Mouse (Mus musculus) kidney, embryonic 14.5 days (tissue): ENCODE measurements at regions not wholly inside any gene's neighbourhood (a gene's known extent, or its start where the extent isn't known, plus 50 kb on each side); places are given as distances from the start of the nearest gene placed in this dataset.

ENCODE experiments used
- ATAC-seq: fragments of 200-750 bp; cut with Nextera tagmentation; 2 replicates; pipeline ENCODE4 v1.8.0; 2017; ENCODE audit warnings: moderate number of reproducible peaks, mild to moderate bottlenecking, moderate TSS enrichment, moderate library complexity; ENCODE audit not compliant: low FRiP score, low TSS enrichment
- H3K27ac ChIP-seq: fragments of 300-500 bp; sonication (generic); 2 replicates; pipeline ENCODE4 v1.5.1; 2014; ENCODE audit warnings: low read depth, mild to moderate bottlenecking, low read length, moderate library complexity, mixed read lengths
- H3K27me3 ChIP-seq: fragments of 300-500 bp; sonication (generic); 2 replicates; pipeline ENCODE4 v1.6.1; 2014; ENCODE audit warnings: mild to moderate bottlenecking, low read length; ENCODE audit not compliant: control insufficient read depth, insufficient read depth
- H3K36me3 ChIP-seq: fragments of 300-500 bp; sonication (generic); 2 replicates; pipeline ENCODE4 v1.6.1; 2014; ENCODE audit warnings: low read length, mixed read lengths; ENCODE audit not compliant: control insufficient read depth, insufficient read depth
- H3K4me1 ChIP-seq: fragments of 300-500 bp; sonication (generic); 2 replicates; pipeline ENCODE4 v1.6.1; 2014; ENCODE audit warnings: low read length, mixed read lengths; ENCODE audit not compliant: control insufficient read depth, insufficient read depth
- H3K4me2 ChIP-seq: fragments of 300-500 bp; sonication (generic); replicated peaks from 2 replicates; pipeline ENCODE4 v1.6.1; 2014; ENCODE audit warnings: low read depth, mild to moderate bottlenecking, low read length
- H3K4me3 ChIP-seq: fragments of 300-500 bp; sonication (generic); 2 replicates; pipeline ENCODE4 v1.5.1; 2014; ENCODE audit warnings: mild to moderate bottlenecking, low read length
- H3K9ac ChIP-seq: fragments of 300-500 bp; sonication (generic); 2 replicates; pipeline ENCODE4 v1.6.1; 2014; ENCODE audit warnings: low read depth, mild to moderate bottlenecking, low read length, moderate library complexity
- H3K9me3 ChIP-seq: fragments of 300-500 bp; sonication (generic); 2 replicates; pipeline ENCODE4 v1.6.1; 2016; ENCODE audit warnings: low read length; ENCODE audit not compliant: control insufficient read depth
- WGBS: fragments of 180-500 bp; shearing (Covaris S2); extraction: QIAGEN DNeasy Blood & Tissue Kit; methylation state at CpG from one replicate; pipeline ENCODE4 v1.1.7; 2014; 5-methylcytosine and 5-hydroxymethylcytosine counted together

DNA sequence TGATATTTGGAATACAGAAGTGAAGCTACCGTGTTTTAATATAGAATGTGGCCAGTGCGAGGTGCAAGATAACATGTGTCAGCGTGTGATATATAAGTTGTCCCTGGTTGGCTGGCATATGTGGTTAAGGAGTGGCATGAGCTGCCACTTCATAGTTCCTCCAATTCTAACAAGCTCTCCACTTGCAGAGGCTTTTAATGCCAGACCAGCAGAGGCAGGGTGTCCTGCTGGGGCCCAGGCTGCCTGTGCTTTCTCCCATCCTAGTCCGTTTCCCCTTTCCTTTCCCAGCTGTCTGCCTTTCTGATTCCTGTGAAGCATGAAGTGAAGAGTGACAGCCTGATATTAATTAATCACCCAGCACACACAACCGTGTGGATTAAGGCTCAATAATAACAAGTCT is 73.7 kb upstream of the Bcl6 start:
- WGBS, result 61% methylated on average over 5 of the region's 5 CpGs
- H3K4me1 ChIP-seq, result 0 out of 2 replicates have a peak, but pooled peaks cover 4% of the 10 kb centered on the region
- H3K36me3 ChIP-seq, result no peaks in the 10 kb centered on the region
- no peak overlapping the region for H3K4me3 ChIP-seq
- no peak for ATAC-seq
- H3K9me3 ChIP-seq, result no peaks in the 10 kb centered on the region
- no peak overlapping the region for H3K9ac ChIP-seq
- H3K27ac ChIP-seq, result no peak overlapping the region
- no peak overlapping the region for H3K4me2 ChIP-seq
- no peaks in the 10 kb centered on the region for H3K27me3 ChIP-seq

DNA sequence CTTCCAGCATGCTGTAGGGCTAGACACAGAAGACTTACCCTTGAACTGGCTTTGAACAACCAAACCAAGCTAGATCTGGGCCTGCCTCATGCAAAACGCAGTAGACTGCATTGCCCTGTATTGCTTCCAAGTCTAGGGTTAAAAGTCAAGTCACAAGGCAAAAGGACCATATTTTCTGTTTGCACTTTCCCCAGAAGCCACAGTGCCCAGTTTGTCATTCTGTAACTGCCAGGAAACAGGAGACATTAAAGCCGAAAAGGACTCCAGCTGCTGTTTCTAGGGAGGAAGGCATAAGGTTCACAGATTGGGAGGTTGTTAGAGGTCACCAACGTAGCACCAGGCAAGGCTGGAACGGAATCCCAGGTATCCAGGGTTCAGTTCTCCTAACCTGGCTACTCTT is 72.8 kb upstream of the Bcl6 start:
- Histone ChIP-seq H3K9me3 (no peaks in the 10 kb centered on the region), H3K27ac (no peak overlapping the region), H3K9ac (no peak overlapping the region), H3K4me1 (peaks cover 11% of the 10 kb centered on the region; the same call in 1 of the 2 replicates), H3K36me3 (no peaks in the 10 kb centered on the region), H3K4me3 (no peak overlapping the region), H3K27me3 (no peaks in the 10 kb centered on the region), H3K4me2 (no peak overlapping the region)
- ATAC-seq, result no peak
- 19% methylated on average over 4 of the region's 4 CpGs for WGBS

DNA sequence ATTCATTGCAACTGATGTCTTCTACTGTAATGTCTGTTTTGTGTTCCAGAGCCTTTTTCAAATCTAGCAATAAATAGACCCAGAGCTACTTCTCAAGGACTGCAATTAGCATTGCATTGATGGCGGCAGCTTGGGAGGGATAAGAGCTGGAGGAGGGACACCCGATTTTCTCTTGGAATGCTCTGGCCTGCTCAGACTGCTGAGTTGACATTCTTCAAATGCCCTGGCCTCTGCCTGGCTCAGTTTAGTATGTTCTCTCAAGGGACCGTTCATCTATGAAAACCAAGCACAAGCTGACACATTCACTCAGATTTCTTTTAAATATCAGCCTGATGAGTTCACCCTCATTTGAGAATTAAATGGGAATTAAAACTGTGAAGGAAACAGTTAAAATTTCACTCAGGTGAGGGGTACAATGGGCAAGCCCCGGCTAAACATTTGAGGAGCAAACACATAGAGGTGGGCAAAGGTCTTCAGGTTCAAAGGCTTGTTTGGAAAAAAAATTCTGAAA is 70.5 kb upstream of the Bcl6 start:
- no peak overlapping the region for H3K27ac ChIP-seq
- peaks cover 14% of the 10 kb centered on the region; the same call in 1 of the 2 replicates for H3K4me1 ChIP-seq
- H3K36me3 ChIP-seq, result no peaks in the 10 kb centered on the region
- H3K9ac ChIP-seq, result no peak overlapping the region
- no peaks in the 10 kb centered on the region for H3K9me3 ChIP-seq
- H3K4me3 ChIP-seq, result no peak overlapping the region
- ATAC-seq, result no peak
- 70% methylated on average over 4 of the region's 4 CpGs for WGBS
- no peak overlapping the region for H3K4me2 ChIP-seq
- H3K27me3 ChIP-seq, result no peaks in the 10 kb centered on the region

DNA sequence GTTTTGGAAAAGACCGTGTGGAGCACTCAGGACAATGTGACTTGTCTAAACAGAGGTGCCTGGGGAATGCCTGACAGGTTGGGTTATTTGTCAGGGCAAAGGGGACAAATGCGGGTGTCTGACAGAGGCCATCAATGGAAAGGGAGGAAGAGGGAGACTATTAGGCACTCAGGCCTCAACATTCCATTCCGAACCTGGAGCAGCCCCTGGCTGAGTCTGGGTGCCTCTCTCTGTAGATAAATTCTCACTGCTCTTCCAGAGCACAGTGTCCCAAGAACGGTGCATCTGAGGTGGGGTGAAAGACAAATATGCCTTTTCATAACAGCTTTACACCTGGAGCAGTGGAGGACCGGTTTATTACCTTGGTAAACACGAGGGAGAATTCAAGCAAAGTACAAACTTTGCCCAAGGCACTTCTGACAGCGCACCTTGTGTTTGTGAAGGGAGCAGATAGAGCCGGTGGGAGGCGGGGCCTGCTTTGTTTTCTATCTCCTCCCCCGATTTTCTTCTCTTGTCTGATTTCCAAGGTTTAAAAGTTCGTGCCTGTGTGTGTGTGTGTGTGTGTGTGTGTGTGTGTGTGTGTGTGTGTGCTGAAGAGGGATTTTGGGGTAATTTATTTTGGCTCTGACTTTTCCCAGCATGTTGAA is 68.4 kb upstream of the Bcl6 start:
- Histone ChIP-seq H3K9me3 (no peaks in the 10 kb centered on the region), H3K9ac (no peak overlapping the region), H3K4me3 (no peak overlapping the region), H3K27ac (no peak overlapping the region), H3K4me2 (no peak overlapping the region), H3K27me3 (no peaks in the 10 kb centered on the region), H3K36me3 (no peaks in the 10 kb centered on the region), H3K4me1 (peaks cover 14% of the 10 kb centered on the region; the same call in 1 of the 2 replicates)
- no peak; the same call in 1 of the 2 replicates for ATAC-seq
- WGBS, result 21% methylated on average over 11 of the region's 11 CpGs

DNA sequence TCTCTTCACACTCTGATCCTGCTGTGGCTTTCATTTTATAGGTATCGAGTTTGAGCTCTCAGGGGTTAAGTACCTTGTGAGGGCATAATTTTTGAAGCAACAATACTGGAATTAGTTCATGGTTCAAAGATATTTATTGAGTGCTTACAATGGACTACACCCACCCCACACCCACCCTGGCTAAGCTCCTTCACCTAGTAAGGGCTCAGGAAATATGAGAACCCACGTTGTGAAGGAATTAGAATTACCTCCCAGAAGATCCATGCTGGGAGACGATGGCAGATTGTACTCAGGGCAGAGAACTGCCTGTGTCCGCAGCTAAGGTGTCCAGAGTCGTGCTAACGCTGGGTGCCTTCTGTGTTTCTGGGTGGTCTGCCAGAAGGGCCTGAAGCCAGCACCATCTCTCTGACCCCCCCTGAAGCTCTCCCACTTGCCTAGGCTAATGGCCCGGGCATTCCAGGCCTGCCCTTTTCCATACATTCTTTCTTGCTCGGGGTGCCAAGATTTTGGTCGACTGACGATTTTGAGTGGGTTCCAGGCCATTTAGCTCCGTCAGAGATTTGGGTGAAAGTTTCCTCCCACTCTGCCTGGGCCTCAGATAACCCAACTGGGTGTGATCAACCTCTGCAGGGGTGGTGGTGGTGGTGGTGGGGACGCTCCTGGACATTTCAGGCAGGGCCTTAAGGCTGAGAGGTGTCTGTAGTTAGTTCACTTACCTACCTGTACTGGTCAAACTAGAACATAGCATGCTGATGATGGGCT is 67.7 kb upstream of the Bcl6 start:
- no peak for ATAC-seq
- 41% methylated on average over 12 of the region's 12 CpGs for WGBS

DNA sequence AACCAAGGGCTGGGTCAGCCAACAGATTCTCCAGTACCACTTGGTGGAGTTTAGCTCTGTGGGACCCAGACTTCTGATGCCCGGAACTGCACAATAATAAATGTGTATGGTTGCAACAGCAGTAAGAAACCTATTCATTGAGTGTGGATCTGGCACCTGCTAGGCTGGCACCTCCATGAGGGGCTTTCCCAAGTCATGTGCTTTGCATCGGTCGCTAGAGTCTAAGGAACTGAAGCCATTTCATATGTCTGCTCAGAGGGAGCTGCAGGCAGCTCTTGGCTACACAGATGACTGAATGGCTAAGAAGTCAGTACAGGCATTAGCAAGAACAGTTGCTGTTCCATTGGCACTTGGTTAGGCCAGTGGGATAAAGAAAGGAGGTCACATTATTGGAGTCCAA is 65.6 kb upstream of the Bcl6 start:
- ATAC-seq, result no peak
- Histone ChIP-seq H3K9ac (no peak overlapping the region), H3K4me1 (peaks cover 10% of the 10 kb centered on the region; the same call in 1 of the 2 replicates), H3K36me3 (no peaks in the 10 kb centered on the region), H3K27me3 (no peaks in the 10 kb centered on the region), H3K4me3 (no peak overlapping the region), H3K9me3 (no peaks in the 10 kb centered on the region), H3K4me2 (no peak overlapping the region), H3K27ac (no peak overlapping the region)
- 98% methylated on average over 3 of the region's 3 CpGs for WGBS

More for the DNA sequence above, 67.7 kb upstream of the Bcl6 start:
- Histone ChIP-seq H3K27ac (no peak overlapping the region), H3K4me1 (peaks cover 10% of the 10 kb centered on the region; the same call in 1 of the 2 replicates), H3K27me3 (no peaks in the 10 kb centered on the region), H3K4me2 (no peak overlapping the region), H3K9ac (no peak overlapping the region), H3K36me3 (no peaks in the 10 kb centered on the region), H3K4me3 (no peak overlapping the region), H3K9me3 (no peaks in the 10 kb centered on the region)

DNA sequence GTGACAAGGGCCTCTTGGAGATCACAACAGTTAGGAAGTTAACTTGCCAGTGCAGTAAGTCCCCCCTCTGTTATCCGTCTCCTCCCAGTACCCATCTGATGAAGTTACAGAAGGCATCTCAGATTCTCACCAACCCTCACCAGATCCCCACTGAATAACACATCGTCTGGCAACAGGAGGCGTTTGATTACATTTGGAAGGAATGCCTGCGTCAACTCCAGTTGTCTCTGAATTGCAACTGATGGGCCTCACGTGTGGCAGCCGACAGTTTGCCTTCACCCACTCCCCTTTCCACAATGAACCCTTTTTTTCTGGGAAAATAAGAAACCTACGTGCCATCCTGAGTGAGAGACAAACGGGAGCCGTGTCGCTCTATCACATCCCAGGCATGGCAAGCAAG is 64.8 kb upstream of the Bcl6 start:
- Histone ChIP-seq H3K4me2 (no peak overlapping the region), H3K9me3 (no peaks in the 10 kb centered on the region), H3K9ac (no peak overlapping the region), H3K27me3 (no peaks in the 10 kb centered on the region), H3K27ac (no peak overlapping the region), H3K36me3 (no peaks in the 10 kb centered on the region), H3K4me1 (peaks cover 10% of the 10 kb centered on the region; the same call in 1 of the 2 replicates), H3K4me3 (no peak overlapping the region)
- WGBS, result 72% methylated on average over 10 of the region's 10 CpGs
- ATAC-seq, result no peak

DNA sequence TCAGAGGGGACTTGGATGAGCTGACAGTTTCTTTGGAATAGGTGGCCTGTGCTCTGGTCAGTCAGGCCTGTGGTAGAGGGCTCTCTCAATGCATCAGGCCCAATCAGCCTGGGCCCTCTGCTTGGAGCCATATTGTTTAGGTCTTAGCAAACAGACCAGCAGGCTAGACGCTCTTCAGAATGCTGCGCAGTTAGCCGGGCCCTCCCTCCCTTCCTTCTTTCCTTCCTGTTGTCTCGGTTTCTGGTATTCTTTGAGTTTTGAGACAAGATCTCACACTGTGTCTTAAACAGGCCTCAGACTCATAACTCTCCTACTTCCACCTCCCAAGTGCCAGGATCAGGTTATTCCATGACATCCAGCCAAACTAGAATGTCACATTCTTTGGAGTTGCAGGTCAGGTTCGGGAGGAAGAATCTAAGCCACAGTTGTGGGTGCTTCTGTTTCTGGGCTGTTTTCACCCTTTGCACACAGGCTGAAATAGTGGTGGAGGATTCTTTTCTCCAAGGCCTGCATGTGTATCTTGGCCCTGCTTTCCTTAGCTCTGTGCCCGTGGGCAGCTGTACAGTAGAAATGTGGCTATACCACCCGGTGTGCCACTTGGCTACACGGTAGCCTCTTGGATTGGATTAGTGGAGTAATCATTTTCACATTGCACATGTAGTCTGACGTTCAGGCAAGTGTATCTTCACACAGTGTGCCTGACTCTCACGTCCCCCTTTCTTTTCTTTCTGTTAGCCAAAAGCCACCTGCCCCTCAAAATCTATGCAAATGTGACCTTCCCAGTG is 62.4 kb upstream of the Bcl6 start:
- Histone ChIP-seq H3K4me1 (no peaks in the 10 kb centered on the region), H3K27ac (no peak overlapping the region), H3K4me2 (no peak overlapping the region), H3K27me3 (no peaks in the 10 kb centered on the region), H3K9ac (no peak overlapping the region), H3K36me3 (no peaks in the 10 kb centered on the region), H3K9me3 (no peaks in the 10 kb centered on the region), H3K4me3 (no peak overlapping the region)
- WGBS, result 84% methylated on average over 10 of the region's 10 CpGs
- no peak for ATAC-seq
